Mouse (Mus musculus) T-cell, adult 2 months (primary cell): ENCODE results near the gene Ephb3.
A peak's percentile ranks its signal among the peaks of the same experiment; 100 is the strongest.

Experiments
- DNase-seq: peaks from one replicate; pipeline ENCODE4 v3.0.0; 2022; ENCODE audit warnings: low spot score

Ephb3 gene

GRCm38 (mm10) chr16:21205093-21205886 is 735 bp downstream of the Ephb3 start:
- DNase-seq = no peak

GRCm38 (mm10) chr16:21208001-21208565 is 3.5 kb downstream of the Ephb3 start:
- no peak for DNase-seq

- DNase-seq = no peak
Observed at GRCm38 (mm10) chr16:21209290-21209689, 4.7 kb downstream of the Ephb3 start.

GRCm38 (mm10) chr16:21210204-21210603 is 5.6 kb downstream of the Ephb3 start:
- no peak for DNase-seq

GRCm38 (mm10) chr16:21210667-21211338 is 6.2 kb downstream of the Ephb3 start:
- DNase-seq = no peak

GRCm38 (mm10) chr16:21211501-21211900 is 6.9 kb downstream of the Ephb3 start:
- DNase-seq = no peak

- DNase-seq = no peak
Observed at GRCm38 (mm10) chr16:21212369-21212768, 7.8 kb downstream of the Ephb3 start.

- DNase-seq = no peak
Observed at GRCm38 (mm10) chr16:21213939-21214338, 9.4 kb downstream of the Ephb3 start.

GRCm38 (mm10) chr16:21214803-21215202 is 10.2 kb downstream of the Ephb3 start:
- DNase-seq = no peak

- DNase-seq = no peak
Observed at GRCm38 (mm10) chr16:21216047-21216446, 11.5 kb downstream of the Ephb3 start.

GRCm38 (mm10) chr16:21217233-21217632 is 12.7 kb downstream of the Ephb3 start:
- no peak for DNase-seq

- no peak for DNase-seq
Observed at GRCm38 (mm10) chr16:21219656-21220055, 15.1 kb downstream of the Ephb3 start.

GRCm38 (mm10) chr16:21223038-21223437 is 18.5 kb downstream of the Ephb3 start:
- no peak for DNase-seq

GRCm38 (mm10) chr16:21224648-21225240 is 20.2 kb downstream of the Ephb3 start:
- no peak for DNase-seq

- DNase-seq = no peak
Observed at GRCm38 (mm10) chr16:21226629-21227028, 22.1 kb downstream of the Ephb3 start.

GRCm38 (mm10) chr16:21235135-21235534 is 30.6 kb downstream of the Ephb3 start:
- no peak for DNase-seq

GRCm38 (mm10) chr16:21238722-21239121 is 34.2 kb downstream of the Ephb3 start:
- DNase-seq = no peak

GRCm38 (mm10) chr16:21240547-21240946 is 36.0 kb downstream of the Ephb3 start:
- DNase-seq = no peak

- no peak for DNase-seq
Observed at GRCm38 (mm10) chr16:21241030-21241429, 36.5 kb downstream of the Ephb3 start.

- DNase-seq = no peak
Observed at GRCm38 (mm10) chr16:21242946-21243345, 38.4 kb downstream of the Ephb3 start.

GRCm38 (mm10) chr16:21244803-21245202 is 40.2 kb downstream of the Ephb3 start:
- DNase-seq = no peak

GRCm38 (mm10) chr16:21245387-21245786 is 40.8 kb downstream of the Ephb3 start:
- no peak for DNase-seq

- DNase-seq = peak; percentile 53
Observed at GRCm38 (mm10) chr16:21245931-21246390, 41.4 kb downstream of the Ephb3 start.
